Mouse (Mus musculus) embryonic facial prominence, embryonic 11.5 days (tissue): Measurements from ENCODE around the gene Borcs5. TPM values are rescaled to one million over a fixed set of nuclear protein-coding genes. Genes with fewer than 3 reads are reported as not detected.

Experiments used
- ATAC-seq: fragments of 200-750 bp; cut with Nextera tagmentation; replicated peaks from 2 replicates; pipeline ENCODE4 v1.8.0; 2017; ENCODE audit warnings: low read depth; ENCODE audit not compliant: insufficient number of reproducible peaks, low FRiP score, low TSS enrichment
- DNase-seq: peaks from one replicate; pipeline ENCODE4 v3.0.0-alpha.2; 2015; ENCODE audit warnings: low spot score
- H3K27ac ChIP-seq: fragments of 300-500 bp; sonication (generic); replicated peaks from 2 replicates; pipeline ENCODE4 v1.5.1; 2014; ENCODE audit warnings: mild to moderate bottlenecking, low read depth, low read length, control low read depth
- H3K27me3 ChIP-seq: fragments of 300-500 bp; sonication (generic); 2 replicates; pipeline ENCODE4 v1.6.1; 2014; ENCODE audit warnings: mild to moderate bottlenecking, low read length, moderate library complexity, mixed read lengths; ENCODE audit not compliant: control insufficient read depth, insufficient read depth
- H3K36me3 ChIP-seq: fragments of 300-500 bp; sonication (generic); replicated peaks from 2 replicates; pipeline ENCODE4 v1.6.1; 2014; ENCODE audit warnings: low read depth, mild to moderate bottlenecking, low read length, moderate library complexity, mixed read lengths; ENCODE audit not compliant: control insufficient read depth, insufficient read depth
- H3K4me1 ChIP-seq: fragments of 300-500 bp; sonication (generic); 2 replicates; pipeline ENCODE4 v1.6.1; 2014; ENCODE audit warnings: low read length, mixed read lengths; ENCODE audit not compliant: control insufficient read depth, insufficient read depth
- H3K4me2 ChIP-seq: fragments of 300-500 bp; sonication (generic); 2 replicates; pipeline ENCODE4 v1.6.1; 2014; ENCODE audit warnings: low read depth, mild to moderate bottlenecking, control low read depth, low read length, moderate library complexity
- H3K4me3 ChIP-seq: fragments of 300-500 bp; sonication (generic); 2 replicates; pipeline ENCODE4 v1.5.1; 2014; ENCODE audit warnings: low read depth, low read length, control low read depth
- H3K9ac ChIP-seq: fragments of 300-500 bp; sonication (generic); replicated peaks from 2 replicates; pipeline ENCODE4 v1.6.1; 2014; ENCODE audit warnings: mild to moderate bottlenecking, control low read depth, low read length
- H3K9me3 ChIP-seq: fragments of 300-500 bp; sonication (generic); replicated peaks from 2 replicates; pipeline ENCODE4 v1.6.1; 2016; ENCODE audit warnings: mild to moderate bottlenecking, low read length, inconsistent platforms, mixed read lengths; ENCODE audit not compliant: control insufficient read depth
- WGBS: fragments of 180-500 bp; shearing (Covaris S2); extraction: QIAGEN DNeasy Blood & Tissue Kit; methylation state at CpG from one replicate; pipeline ENCODE4 v1.1.7; 2014; 5-methylcytosine and 5-hydroxymethylcytosine counted together
- polyA plus RNA-seq: library from polyadenylated mRNA; unstranded; fragments of >200 nt; fragmentation: Nextera tagmentation; extraction: Ambion mirVana; gene quantifications from 2 replicates; pipeline ENCODE4 v1.2.1, GENCODE M21; 2014

Borcs5 gene
- polyA plus RNA-seq, 1 experiment from 2014 or later: 19.6 TPM

GRCm38 (mm10) chr6:134602371-134603003, 36.8 kb upstream of the Borcs5 start:
- H3K4me3 ChIP-seq: no peak overlapping the region
- no peaks in the 10 kb centered on the region for H3K4me1 ChIP-seq
- no peaks in the 10 kb centered on the region for H3K27me3 ChIP-seq
- no peak overlapping the region for H3K4me2 ChIP-seq
- H3K36me3 ChIP-seq: no peaks in the 10 kb centered on the region
- H3K9ac ChIP-seq: no peak overlapping the region
- DNase-seq (peak; percentile 77), ATAC-seq (0 out of 2 replicates have a peak, but pooled peaks have one; percentile 46)
- no peaks in the 10 kb centered on the region for H3K9me3 ChIP-seq
- H3K27ac ChIP-seq: 0 out of 2 replicates have a peak overlapping the region, but pooled peaks have one; percentile 5
- WGBS: 19% methylated on average over 10 of the region's 10 CpGs

GRCm38 (mm10) chr6:134605196-134605595, 34.1 kb upstream of the Borcs5 start:
- H3K36me3 ChIP-seq: no peaks in the 10 kb centered on the region
- ATAC-seq: no peak
- 86% methylated on average over 3 of the region's 3 CpGs for WGBS

GRCm38 (mm10) chr6:134606540-134606939, 32.8 kb upstream of the Borcs5 start:
- Histone ChIP-seq H3K9me3 (no peaks in the 10 kb centered on the region), H3K27ac (peak overlapping the region; percentile 28; the same call in 1 of the 2 replicates), H3K27me3 (no peaks in the 10 kb centered on the region), H3K4me1 (no peaks in the 10 kb centered on the region), H3K9ac (no peak overlapping the region), H3K4me3 (no peak overlapping the region), H3K4me2 (no peak overlapping the region), H3K36me3 (no peaks in the 10 kb centered on the region)
- 41% methylated on average over 6 of the region's 6 CpGs for WGBS
- ATAC-seq (no peak), DNase-seq (no peak)

More at GRCm38 (mm10) chr6:134605196-134605595, 34.1 kb upstream of the Borcs5 start:
- Histone ChIP-seq H3K9ac (no peak overlapping the region), H3K4me3 (no peak overlapping the region), H3K27ac (no peak overlapping the region), H3K4me1 (no peaks in the 10 kb centered on the region), H3K9me3 (no peaks in the 10 kb centered on the region), H3K4me2 (no peak overlapping the region), H3K27me3 (no peaks in the 10 kb centered on the region)
- no peak for DNase-seq

GRCm38 (mm10) chr6:134606949-134607746, 32.2 kb upstream of the Borcs5 start:
- H3K27ac ChIP-seq: peak overlapping the region; percentile 28; the same call in 1 of the 2 replicates
- ATAC-seq (no peak; the same call in 1 of the 2 replicates), DNase-seq (peak; percentile 73)

GRCm38 (mm10) chr6:134610380-134610779, 28.9 kb upstream of the Borcs5 start:
- Histone ChIP-seq H3K9me3 (no peaks in the 10 kb centered on the region), H3K27me3 (no peaks in the 10 kb centered on the region), H3K4me3 (no peak overlapping the region), H3K9ac (no peak overlapping the region), H3K4me1 (no peaks in the 10 kb centered on the region), H3K4me2 (no peak overlapping the region), H3K27ac (no peak overlapping the region), H3K36me3 (no peaks in the 10 kb centered on the region)
- WGBS: 86% methylated on average over 9 of the region's 9 CpGs
- ATAC-seq (no peak), DNase-seq (no peak)

More at GRCm38 (mm10) chr6:134606949-134607746, 32.2 kb upstream of the Borcs5 start:
- H3K4me2 ChIP-seq: no peak overlapping the region
- H3K27me3 ChIP-seq: no peaks in the 10 kb centered on the region
- no peak overlapping the region for H3K9ac ChIP-seq
- WGBS: 51% methylated on average over 9 of the region's 9 CpGs
- no peaks in the 10 kb centered on the region for H3K36me3 ChIP-seq
- no peaks in the 10 kb centered on the region for H3K9me3 ChIP-seq
- H3K4me1 ChIP-seq: no peaks in the 10 kb centered on the region
- H3K4me3 ChIP-seq: no peak overlapping the region

- no peak overlapping the region for H3K9ac ChIP-seq
- H3K4me3 ChIP-seq: no peak overlapping the region
- H3K27ac ChIP-seq: no peak overlapping the region
- ATAC-seq (no peak), DNase-seq (no peak)
- WGBS: 77% methylated on average over 13 of the region's 13 CpGs
- no peaks in the 10 kb centered on the region for H3K9me3 ChIP-seq
- H3K4me1 ChIP-seq: no peaks in the 10 kb centered on the region
- H3K27me3 ChIP-seq: no peaks in the 10 kb centered on the region
- no peaks in the 10 kb centered on the region for H3K36me3 ChIP-seq
- H3K4me2 ChIP-seq: no peak overlapping the region
Observed at GRCm38 (mm10) chr6:134611896-134612295, 27.4 kb upstream of the Borcs5 start.

GRCm38 (mm10) chr6:134614322-134614721, 25.0 kb upstream of the Borcs5 start:
- Histone ChIP-seq H3K9me3 (no peaks in the 10 kb centered on the region), H3K4me2 (no peak overlapping the region), H3K27me3 (no peaks in the 10 kb centered on the region), H3K9ac (no peak overlapping the region), H3K27ac (no peak overlapping the region), H3K4me1 (no peaks in the 10 kb centered on the region), H3K36me3 (no peaks in the 10 kb centered on the region), H3K4me3 (no peak overlapping the region)
- 0 out of 2 replicates have a peak, but pooled peaks have one; percentile 46 for ATAC-seq
- no peak for DNase-seq
- WGBS: 79% methylated on average over 4 of the region's 4 CpGs
